Mouse (Mus musculus) layer of hippocampus, postnatal 36 days (tissue): Measurements from ENCODE around the gene Apol10b. TPM values are rescaled to one million over a fixed set of nuclear protein-coding genes. Genes with fewer than 3 reads are reported as not detected.
"Not testable (repeated sequence)": the region's sequence is repeated elsewhere in the genome, so short reads cannot be mapped to it uniquely, and the experiment has no call there.

Source experiments
- DNase-seq, 2 experiments: peaks; one replicate each; pipeline ENCODE4 v3.0.0; 2022
- total RNA-seq, 2 experiments: library from RNA; stranded (reverse); gene quantifications; 2 replicates each; pipeline ENCODE4 v1.2.3; 2021

Apol10b gene
- under 1 TPM; 0.20 to 0.38 TPM for total RNA-seq

DNA sequence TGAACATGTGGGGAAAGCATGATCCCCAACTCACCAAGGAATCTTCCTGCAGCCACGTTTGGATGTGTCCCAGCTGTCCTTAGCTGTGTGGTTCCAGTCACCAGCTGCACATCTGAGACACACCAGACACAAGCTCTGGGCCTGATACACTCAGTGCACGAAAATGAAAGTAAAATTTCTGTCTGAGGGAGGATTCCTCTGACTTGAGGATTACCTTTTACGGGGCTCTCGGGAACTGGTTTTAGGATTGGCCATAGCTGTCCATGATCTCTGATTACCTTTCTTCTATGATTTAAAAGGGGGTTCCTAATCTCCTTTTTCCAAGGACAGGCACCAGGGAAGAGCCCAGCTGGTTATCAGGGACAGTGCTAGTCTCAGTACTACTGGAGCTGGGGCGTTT is at the start of gene Apol10b:
Gene Apol10b, minus strand, starts transcription at position 165 of the 400 bp plus-strand sequence.
- DNase-seq: no peak

DNA sequence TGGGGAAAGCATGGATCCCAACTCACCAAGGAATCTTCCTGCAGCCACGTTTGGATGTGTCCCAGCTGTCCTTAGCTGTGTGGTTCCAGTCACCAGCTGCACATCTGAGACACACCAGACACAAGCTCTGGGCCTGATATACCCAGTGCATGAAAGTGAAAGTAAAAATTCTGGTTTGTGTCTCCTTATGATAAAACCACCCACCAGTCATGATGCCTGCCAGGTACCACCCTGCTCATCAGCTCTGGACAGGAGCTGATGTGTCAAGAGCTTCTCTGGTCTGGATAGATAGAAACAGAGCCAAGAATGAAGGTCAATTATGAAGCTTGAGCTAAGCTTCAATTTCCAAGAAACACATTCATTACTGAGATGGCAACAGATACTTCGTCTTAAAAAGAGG is 47.3 kb upstream of the Apol10b start, which contains the start of gene Apol11b:
Gene Apol11b, minus strand, starts transcription at position 111 of the 400 bp plus-strand sequence.
- not testable (repeated sequence) for DNase-seq

- not testable (repeated sequence) for DNase-seq
Measured at GRCm38 (mm10) chr15:77629822-77630221, 33.9 kb upstream of the Apol10b start.

GRCm38 (mm10) chr15:77628647-77629046 is 32.7 kb upstream of the Apol10b start:
- not testable (repeated sequence) for DNase-seq

DNA sequence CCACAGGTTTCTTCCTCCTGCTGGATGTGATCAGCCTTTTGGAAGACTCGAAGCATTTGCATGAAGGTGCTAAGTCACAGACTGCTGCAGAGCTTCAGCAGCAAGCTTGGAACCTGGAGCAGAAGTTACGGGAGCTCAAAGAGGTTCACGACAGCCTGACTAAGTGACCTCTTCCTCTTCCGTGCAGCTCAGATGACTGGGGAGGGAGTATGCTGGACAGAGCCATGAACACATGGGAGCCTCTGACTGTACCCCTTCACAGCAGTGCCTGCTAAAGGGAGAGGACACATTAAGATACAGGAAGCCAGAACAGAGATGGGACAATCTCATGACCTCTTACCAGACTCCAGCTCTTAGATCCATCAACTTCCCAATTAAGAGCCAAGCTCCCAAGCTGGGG is 30.5 kb upstream of the Apol10b start:
- not testable (repeated sequence) for DNase-seq

DNA sequence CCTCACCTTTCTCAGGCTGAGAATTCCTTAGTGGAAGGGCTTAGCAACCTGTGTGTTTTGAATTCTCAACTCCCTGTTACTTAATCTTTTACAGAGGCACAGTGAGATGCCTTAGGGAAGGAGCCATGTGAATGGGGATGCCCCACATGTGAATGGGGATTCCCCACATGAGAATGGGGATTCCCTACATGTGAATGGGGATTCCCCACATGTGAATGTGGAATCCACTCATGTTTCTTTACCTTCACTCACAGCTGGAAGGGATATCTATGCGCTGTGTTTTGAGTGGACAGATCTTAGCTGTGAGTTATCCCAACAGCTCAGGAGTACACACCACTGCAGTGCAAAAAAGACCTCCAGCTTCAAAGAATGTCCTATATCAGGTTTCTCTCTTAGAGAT is 28.8 kb upstream of the Apol10b start:
- DNase-seq: no peak

DNA sequence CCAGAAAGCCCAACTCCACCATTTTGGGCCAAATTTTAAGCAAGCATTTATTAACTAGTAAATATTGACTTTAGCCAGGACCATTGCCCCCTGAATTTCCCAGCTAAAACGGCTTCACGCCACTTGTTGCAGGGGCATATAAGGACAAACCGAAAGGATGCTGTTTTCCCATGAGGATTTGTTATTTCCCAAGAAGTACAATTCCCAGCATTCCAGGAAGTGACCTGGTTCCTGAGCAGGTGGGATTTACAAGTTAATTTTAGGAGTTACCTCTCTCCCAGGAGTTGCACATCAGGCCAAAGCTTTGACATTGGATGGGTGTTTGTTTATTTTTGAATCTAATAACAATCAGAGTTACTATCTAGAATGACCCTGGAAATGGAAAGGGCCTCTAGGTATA is 10.1 kb upstream of the Apol10b start:
- DNase-seq: no peak

- no peak for DNase-seq
Measured at GRCm38 (mm10) chr15:77598958-77599357, 3.0 kb upstream of the Apol10b start, which contains the start of gene Gm36245. Gene Gm36245 (plus strand): TSS chr15:77599258.

- DNase-seq: no peak
Measured at GRCm38 (mm10) chr15:77598429-77598828, 2.5 kb upstream of the Apol10b start.

- DNase-seq: no peak
Measured at GRCm38 (mm10) chr15:77593557-77593956, 2.4 kb downstream of the Apol10b start.

- no peak for DNase-seq
Measured at GRCm38 (mm10) chr15:77590881-77591280, 5.0 kb downstream of the Apol10b start.

DNA sequence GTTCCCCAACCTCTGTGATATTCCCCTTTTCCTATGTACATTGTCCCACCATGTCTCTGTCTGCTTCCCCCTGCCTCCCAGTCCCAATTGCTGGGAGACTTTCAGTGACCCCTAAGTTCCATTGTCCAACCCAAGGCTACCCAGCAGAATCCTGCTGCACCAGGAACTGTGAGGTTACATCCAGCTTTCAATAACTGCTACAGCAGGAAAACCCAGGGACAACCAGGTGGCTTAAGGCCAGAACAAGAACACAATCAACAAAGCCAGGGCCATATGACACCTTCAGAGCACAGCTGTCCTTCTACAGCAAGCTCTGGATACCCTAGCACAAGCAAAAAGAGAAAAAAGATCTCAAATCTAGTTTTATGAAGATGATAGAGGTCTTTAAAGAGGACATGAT is 6.9 kb downstream of the Apol10b start:
- no peak for DNase-seq

DNA sequence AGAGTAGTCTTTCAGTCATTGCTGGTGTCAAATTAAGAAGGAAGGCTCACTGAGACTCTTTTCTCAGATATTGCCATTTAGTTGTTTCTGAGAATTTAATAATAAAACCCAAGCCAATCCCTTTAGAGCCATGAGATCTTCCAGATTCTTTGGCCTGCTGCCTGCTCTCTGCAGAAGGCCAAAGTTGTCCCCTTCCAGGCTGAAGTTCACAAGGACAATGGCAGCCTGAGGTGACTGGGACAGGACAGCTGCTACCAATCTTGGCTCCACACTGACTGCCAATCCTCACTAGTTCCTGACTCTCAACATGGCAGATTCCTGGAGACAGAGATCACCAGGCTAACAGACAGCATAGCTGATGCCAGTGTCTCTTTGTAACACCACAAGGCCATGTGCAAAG is 8.9 kb downstream of the Apol10b start:
- DNase-seq: no peak

- peak; percentile 17 to 21 for DNase-seq
Measured at GRCm38 (mm10) chr15:77581681-77582080, 14.2 kb downstream of the Apol10b start.

- DNase-seq: no peak
Measured at GRCm38 (mm10) chr15:77579311-77579710, 16.6 kb downstream of the Apol10b start.

- DNase-seq: no peak
Measured at GRCm38 (mm10) chr15:77578801-77579200, 17.1 kb downstream of the Apol10b start.

DNA sequence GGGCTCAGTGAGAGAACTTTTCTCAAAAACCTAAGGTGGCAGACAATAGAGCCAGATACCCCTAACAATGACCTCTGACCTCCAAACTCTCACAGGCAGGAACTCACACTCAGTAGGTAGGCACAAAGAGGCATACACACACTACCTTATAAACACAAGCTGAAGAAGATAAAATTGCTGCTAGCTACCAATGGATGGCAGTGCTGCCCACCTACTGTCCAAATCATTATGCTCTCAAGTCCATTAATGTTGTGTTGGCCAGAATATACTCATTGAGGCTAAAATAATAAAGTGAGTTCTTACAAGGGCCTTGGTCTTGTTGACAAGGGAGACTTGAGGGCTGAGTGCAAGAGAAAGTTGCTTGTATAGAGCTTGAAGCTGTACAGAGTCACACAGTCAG is 32.7 kb downstream of the Apol10b start:
- DNase-seq: no peak

DNA sequence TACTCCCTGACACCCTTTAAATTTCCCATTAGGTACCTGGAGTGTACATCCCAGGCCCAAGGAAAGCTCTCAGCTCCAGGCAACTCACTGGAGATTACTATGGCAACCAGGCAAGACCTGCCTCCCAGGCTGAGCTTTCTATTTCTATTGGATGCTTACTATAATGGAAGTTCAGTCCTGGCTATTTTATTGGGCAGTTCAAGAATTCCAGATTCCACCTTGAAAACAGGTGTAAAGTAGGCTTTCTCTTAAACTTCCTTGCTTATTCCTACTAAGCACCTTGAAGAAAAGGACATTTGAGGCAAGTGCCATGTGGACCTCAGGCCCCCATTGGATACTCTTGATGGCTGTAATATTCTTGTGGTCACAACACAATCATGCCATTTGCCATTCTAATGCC is 34.1 kb downstream of the Apol10b start, which contains the start of gene 1700025B11Rik:
Gene 1700025B11Rik, minus strand, starts transcription at position 101 of the 400 bp plus-strand sequence.
- no peak for DNase-seq

- DNase-seq: not testable (repeated sequence)
Measured at GRCm38 (mm10) chr15:77539221-77539620, 56.7 kb downstream of the Apol10b start.

Other genes starting within 250 kb of the Apol10b start
- under 1 TPM in 1 of 2 experiments, not detected in 1; 0.15 TPM for gene Apol7a, start 197.0 kb downstream of the Apol10b start, total RNA-seq
- not detected for gene Apol9a, start 185.0 kb downstream of the Apol10b start, total RNA-seq
- not detected for gene Apol7b, start 148.6 kb downstream of the Apol10b start, total RNA-seq
- not detected for gene Apol10a, start 119.1 kb downstream of the Apol10b start, total RNA-seq
- not detected for gene Apol11a, start 87.9 kb downstream of the Apol10b start, total RNA-seq
- not detected for gene Apol7c, start 62.8 kb downstream of the Apol10b start, total RNA-seq
- not detected for gene 1700025B11Rik, start 34.2 kb downstream of the Apol10b start, total RNA-seq
- not detected for gene Gm36245, start 3.1 kb upstream of the Apol10b start, total RNA-seq
- not detected for gene Apol11b, start 47.2 kb upstream of the Apol10b start, total RNA-seq
- not detected for gene Apol7e, start 102.7 kb upstream of the Apol10b start, total RNA-seq
- not detected for gene Apol9b, start 132.9 kb upstream of the Apol10b start, total RNA-seq
- 1 to 10 TPM; 4.0 to 6.7 TPM for gene Apol8, start 160.9 kb upstream of the Apol10b start, total RNA-seq
- gene Myh9, start 246.1 kb upstream of the Apol10b start, total RNA-seq: 100 to 1,000 TPM in 1 of 2 experiments, 10 to 100 TPM in 1; 92.4 to 103 TPM